Mouse (Mus musculus): ENCODE results near the gene Gimap1.

DNA sequence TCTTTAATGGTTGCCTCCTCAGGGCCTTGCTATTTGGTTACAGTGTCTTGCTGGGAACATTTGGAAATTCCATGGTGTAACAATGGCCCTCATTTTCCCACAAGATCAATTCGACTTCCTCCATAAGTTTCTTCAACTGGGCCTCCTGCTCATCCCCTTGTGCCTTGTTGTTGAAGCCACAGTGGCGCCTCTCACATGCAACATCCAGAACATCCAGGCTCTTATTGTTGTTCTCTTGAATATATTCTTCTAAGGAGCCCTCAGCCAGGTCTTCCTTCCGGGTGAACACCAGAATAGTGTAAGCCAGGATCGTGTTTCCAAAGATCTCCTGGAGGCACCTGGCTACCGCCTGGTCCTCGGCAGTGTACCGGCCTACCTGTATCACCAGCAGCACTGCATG lies 36.7 kb upstream of the Gimap1 start:
- no peak for TF ChIP-seq CTCF (IDR thresholded peaks at IDR 0.05)
- no peak for TF ChIP-seq EP300 (IDR thresholded peaks at IDR 0.05; ENCODE audit: insufficient read depth, low read depth, low read length)
- TF ChIP-seq POLR2A (IDR thresholded peaks at IDR 0.05; ENCODE audit: insufficient read depth, low read depth, low read length) = no peak

All from heart, adult 2 months (tissue).